Mouse (Mus musculus): ENCODE measurements around the gene Trcg1.
"Not testable (repeated sequence)": the region's sequence is repeated elsewhere in the genome, so short reads cannot be mapped to it uniquely, and the experiment has no call there.

The Trcg1 gene

GRCm38 (mm10) chr9:57236256-57236655 lies at the start of gene Trcg1:
Gene Trcg1, plus strand, starts transcription at chr9:57236556.
- DNase-seq (ENCODE audit: inconsistent ontology term) = no peak

- DNase-seq (ENCODE audit: inconsistent ontology term) = no peak
Measured at GRCm38 (mm10) chr9:57196708-57197107, 39.6 kb upstream of the Trcg1 start.

GRCm38 (mm10) chr9:57197414-57197813 lies 38.9 kb upstream of the Trcg1 start:
- DNase-seq (ENCODE audit: inconsistent ontology term) = no peak

GRCm38 (mm10) chr9:57202981-57203380 lies 33.4 kb upstream of the Trcg1 start:
- DNase-seq (ENCODE audit: inconsistent ontology term) = no peak

GRCm38 (mm10) chr9:57203571-57203970 lies 32.8 kb upstream of the Trcg1 start:
- DNase-seq (ENCODE audit: inconsistent ontology term) = not testable (repeated sequence)

GRCm38 (mm10) chr9:57206896-57207295 lies 29.5 kb upstream of the Trcg1 start:
- no peak for DNase-seq (ENCODE audit: inconsistent ontology term)

GRCm38 (mm10) chr9:57209316-57209715 lies 27.0 kb upstream of the Trcg1 start:
- peak; percentile 22 for DNase-seq (ENCODE audit: inconsistent ontology term)

- no peak for DNase-seq (ENCODE audit: inconsistent ontology term)
Measured at GRCm38 (mm10) chr9:57212448-57213222, 23.7 kb upstream of the Trcg1 start.

- no peak for DNase-seq (ENCODE audit: inconsistent ontology term)
Measured at GRCm38 (mm10) chr9:57214500-57214899, 21.9 kb upstream of the Trcg1 start.

GRCm38 (mm10) chr9:57217220-57217619 lies 19.1 kb upstream of the Trcg1 start:
- no peak for DNase-seq (ENCODE audit: inconsistent ontology term)

GRCm38 (mm10) chr9:57218776-57219175 lies 17.6 kb upstream of the Trcg1 start:
- DNase-seq (ENCODE audit: inconsistent ontology term) = no peak

GRCm38 (mm10) chr9:57219511-57219910 lies 16.8 kb upstream of the Trcg1 start:
- DNase-seq (ENCODE audit: inconsistent ontology term) = no peak

- peak; percentile 32 for DNase-seq (ENCODE audit: inconsistent ontology term)
Measured at GRCm38 (mm10) chr9:57220356-57220755, 16.0 kb upstream of the Trcg1 start.

GRCm38 (mm10) chr9:57223341-57223740 lies 13.0 kb upstream of the Trcg1 start:
- DNase-seq (ENCODE audit: inconsistent ontology term) = peak; percentile 48

- DNase-seq (ENCODE audit: inconsistent ontology term) = no peak
Measured at GRCm38 (mm10) chr9:57225780-57226627, 10.4 kb upstream of the Trcg1 start.

- DNase-seq (ENCODE audit: inconsistent ontology term) = not testable (repeated sequence)
Measured at GRCm38 (mm10) chr9:57226628-57227122, 9.7 kb upstream of the Trcg1 start.

- DNase-seq (ENCODE audit: inconsistent ontology term) = no peak
Measured at GRCm38 (mm10) chr9:57227203-57227602, 9.2 kb upstream of the Trcg1 start.

- no peak for DNase-seq (ENCODE audit: inconsistent ontology term)
Measured at GRCm38 (mm10) chr9:57228186-57228585, 8.2 kb upstream of the Trcg1 start.

- DNase-seq (ENCODE audit: inconsistent ontology term) = no peak
Measured at GRCm38 (mm10) chr9:57229726-57230125, 6.6 kb upstream of the Trcg1 start.

- DNase-seq (ENCODE audit: inconsistent ontology term) = no peak
Measured at GRCm38 (mm10) chr9:57230146-57230783, 6.1 kb upstream of the Trcg1 start.

GRCm38 (mm10) chr9:57231536-57232255 lies 4.7 kb upstream of the Trcg1 start:
- DNase-seq (ENCODE audit: inconsistent ontology term) = no peak
